Mouse (Mus musculus) heart, adult 2 months (tissue): ENCODE measurements at regions not wholly inside any gene's neighbourhood (a gene's known extent, or its start where the extent isn't known, plus 50 kb on each side); places are given as distances from the start of the nearest gene placed in this dataset.

Experiments
- DNase-seq, 2 experiments: peaks; one replicate each; pipeline ENCODE4 v3.0.0; 2021
- H3K27ac ChIP-seq: fragments of 200-600 bp; 2 replicates; pipeline ENCODE4 v1.8.1; 2022
- H3K27me3 ChIP-seq: fragments of 200-500 bp; 2 replicates; pipeline ENCODE4 v1.6.1; 2012; ENCODE audit warnings: mild to moderate bottlenecking, low read length, inconsistent platforms, mixed read lengths; ENCODE audit not compliant: control insufficient read depth, insufficient read depth
- H3K36me3 ChIP-seq: fragments of 200-500 bp; 2 replicates; pipeline ENCODE4 v1.6.1; 2012; ENCODE audit warnings: low read length, inconsistent platforms; ENCODE audit not compliant: control insufficient read depth, insufficient read depth
- H3K4me1 ChIP-seq: fragments of 200-500 bp; 2 replicates; pipeline ENCODE4 v1.6.1; 2011; ENCODE audit warnings: low read length; ENCODE audit not compliant: control insufficient read depth, insufficient read depth
- H3K4me3 ChIP-seq: fragments of 200-600 bp; 2 replicates; pipeline ENCODE4 v1.8.1; 2022
- H3K79me2 ChIP-seq: fragments of 200-500 bp; replicated peaks from 2 replicates; pipeline ENCODE4 v1.6.1; 2012; ENCODE audit warnings: mild to moderate bottlenecking, inconsistent platforms, low read length, moderate library complexity, mixed read lengths; ENCODE audit not compliant: control insufficient read depth, insufficient read depth
- H3K9ac ChIP-seq: fragments of 200-500 bp; 2 replicates; pipeline ENCODE4 v1.6.1; 2012; ENCODE audit warnings: low read depth, mild to moderate bottlenecking, control low read depth, inconsistent platforms, low read length, mixed read lengths
- CTCF ChIP-seq: fragments of 200-600 bp; IDR thresholded peaks from 2 replicates; pipeline ENCODE4 v1.8.1; 2022; ENCODE audit warnings: antibody characterized with exemption, mild to moderate bottlenecking, moderate library complexity
- EP300 ChIP-seq: fragments of 200-500 bp; IDR thresholded peaks from 2 replicates; pipeline ENCODE4 v1.6.1; 2011; ENCODE audit warnings: low read depth, low read length, control low read depth; ENCODE audit not compliant: insufficient read depth
- POLR2A ChIP-seq: fragments of 200-500 bp; IDR thresholded peaks from 2 replicates; pipeline ENCODE4 v1.6.1; 2011; ENCODE audit warnings: mild to moderate bottlenecking, low read depth, low read length, control low read depth; ENCODE audit not compliant: insufficient read depth
- WGBS: fragments of 180-500 bp; shearing (Covaris S2); methylation state at CpG from one replicate; pipeline ENCODE4 v1.1.7; 2018; 5-methylcytosine and 5-hydroxymethylcytosine counted together
- intact Hi-C: fragments of 180-260 bp; cut with DNase I; formaldehyde crosslinking; loops from one replicate; pipeline ENCODE4 v1.15.1; 2025

DNA sequence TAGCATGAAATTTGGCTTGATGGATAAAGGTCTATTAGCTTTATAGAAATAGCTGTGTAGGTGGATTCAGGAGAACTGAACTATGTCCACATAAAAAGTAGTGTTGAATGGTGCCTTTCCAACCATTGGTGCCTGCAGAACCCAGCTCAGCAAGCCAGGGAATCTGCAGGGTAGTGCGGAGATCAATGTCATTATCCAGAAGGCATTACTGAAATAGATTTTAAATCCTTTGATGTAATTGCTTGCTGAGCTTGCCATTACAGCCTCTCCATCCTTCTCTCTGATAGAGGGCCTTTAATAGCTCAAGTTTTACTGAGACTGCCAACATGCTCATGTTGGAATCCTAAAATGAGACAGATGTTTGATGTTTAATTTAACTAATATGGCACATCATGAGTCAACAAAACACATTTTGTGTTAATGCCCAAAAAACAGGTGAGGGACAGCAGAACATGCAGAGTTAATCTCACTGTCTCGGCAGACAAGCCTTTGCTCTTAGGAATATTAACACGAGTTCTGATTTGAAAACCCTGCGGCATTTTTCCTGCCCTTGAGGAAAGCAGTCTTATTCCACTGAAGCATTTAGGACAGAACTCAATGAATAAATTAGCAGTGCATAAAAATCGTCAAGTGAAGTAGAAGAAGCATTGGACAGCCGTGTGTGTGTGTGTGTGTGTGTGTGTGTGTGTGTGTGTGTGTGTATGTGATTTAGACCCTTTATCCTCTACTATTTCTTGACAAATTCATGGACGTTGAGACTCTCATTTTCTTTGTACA lies 974.5 kb downstream of the Rapgef2 start:
- H3K36me3 ChIP-seq: no peaks in the 10 kb centered on the region
- no peaks in the 10 kb centered on the region for H3K27me3 ChIP-seq
- H3K4me3 ChIP-seq: no peak overlapping the region
- no peak overlapping the region for H3K9ac ChIP-seq
- no peaks in the 10 kb centered on the region for H3K4me1 ChIP-seq
- 74% methylated on average over 7 of the region's 7 CpGs for WGBS
- no peak for TF ChIP-seq CTCF
- TF ChIP-seq POLR2A: no peak
- TF ChIP-seq EP300: no peak
- DNase-seq: no peak
- H3K27ac ChIP-seq: no peak overlapping the region
- H3K79me2 ChIP-seq: no peaks in the 10 kb centered on the region
- intact Hi-C loops: no loop called here

DNA sequence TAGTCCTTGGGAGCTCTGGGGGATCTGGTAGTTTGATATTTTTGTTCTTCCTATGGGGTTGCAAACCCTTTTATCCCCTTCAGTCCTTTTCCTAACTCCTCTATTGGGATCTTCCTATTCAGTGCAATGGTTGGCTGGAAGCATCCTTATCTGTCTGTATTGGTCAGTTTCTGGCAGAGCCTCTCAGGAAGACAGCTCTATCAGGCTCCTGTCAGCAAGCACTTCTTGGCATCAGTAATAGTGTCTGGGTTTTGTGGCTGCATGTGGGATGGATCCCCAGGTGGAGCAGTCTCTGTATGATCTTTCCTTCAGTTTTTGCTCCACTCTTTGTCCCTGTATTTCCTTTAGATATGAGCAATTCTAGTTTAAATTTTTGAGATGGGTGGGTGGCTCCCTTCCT lies 985.8 kb downstream of the Rapgef2 start:
- no peaks in the 10 kb centered on the region for H3K4me1 ChIP-seq
- no peaks in the 10 kb centered on the region for H3K36me3 ChIP-seq
- intact Hi-C loops: no loop called here
- no peak overlapping the region for H3K9ac ChIP-seq
- H3K27ac ChIP-seq: no peak overlapping the region
- no peaks in the 10 kb centered on the region for H3K27me3 ChIP-seq
- DNase-seq: no peak
- TF ChIP-seq EP300 (no peak), CTCF (no peak), POLR2A (no peak)
- no peaks in the 10 kb centered on the region for H3K79me2 ChIP-seq
- no peak overlapping the region for H3K4me3 ChIP-seq

DNA sequence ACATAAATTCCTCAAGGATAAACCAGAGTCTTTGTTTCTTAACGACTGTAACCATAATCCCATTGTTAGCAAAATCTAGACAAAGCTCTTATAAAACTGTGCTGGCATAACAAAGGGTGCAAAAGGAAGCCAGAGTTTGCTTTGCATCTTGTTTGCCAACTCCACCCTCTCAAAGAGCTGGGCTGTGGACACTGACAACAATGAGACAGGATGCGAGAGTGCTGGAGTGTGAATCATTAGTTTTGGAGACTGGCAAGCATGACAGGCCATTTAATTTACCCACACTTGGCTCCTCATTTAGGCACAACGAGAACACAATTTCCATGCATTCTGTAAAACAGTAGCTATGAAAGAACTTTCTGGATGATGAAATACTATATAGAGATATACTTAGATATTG lies 994.4 kb downstream of the Rapgef2 start:
- Histone ChIP-seq H3K79me2 (no peaks in the 10 kb centered on the region), H3K9ac (no peak overlapping the region), H3K36me3 (no peaks in the 10 kb centered on the region), H3K4me1 (no peaks in the 10 kb centered on the region; the same call in 1 of the 2 replicates), H3K4me3 (no peak overlapping the region), H3K27ac (no peak overlapping the region), H3K27me3 (no peaks in the 10 kb centered on the region)
- no peak for TF ChIP-seq POLR2A
- TF ChIP-seq CTCF: no peak
- no peak for TF ChIP-seq EP300
- 44% methylated on average over 3 of the region's 3 CpGs for WGBS
- no peak for DNase-seq
- intact Hi-C loops: no loop called here

DNA sequence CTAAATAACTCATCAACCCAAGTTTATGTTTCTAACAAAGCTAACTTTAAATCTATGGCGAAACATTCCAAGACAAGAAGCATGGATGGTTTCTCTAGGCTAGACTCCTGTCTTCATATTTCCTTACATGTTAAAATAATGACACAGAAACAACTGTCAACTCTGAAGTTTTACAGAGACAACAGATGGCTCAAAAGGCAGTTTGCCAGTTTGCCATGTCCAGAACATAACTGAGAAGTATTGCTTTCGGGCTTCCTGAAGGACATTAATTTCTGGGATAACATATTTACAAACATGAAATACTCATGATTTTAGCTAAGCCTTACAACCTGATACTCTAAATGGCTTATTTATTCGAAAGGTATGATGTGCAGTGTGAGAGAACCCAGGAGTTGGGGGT lies 1002.2 kb downstream of the Rapgef2 start:
- intact Hi-C loops: no loop called here

DNA sequence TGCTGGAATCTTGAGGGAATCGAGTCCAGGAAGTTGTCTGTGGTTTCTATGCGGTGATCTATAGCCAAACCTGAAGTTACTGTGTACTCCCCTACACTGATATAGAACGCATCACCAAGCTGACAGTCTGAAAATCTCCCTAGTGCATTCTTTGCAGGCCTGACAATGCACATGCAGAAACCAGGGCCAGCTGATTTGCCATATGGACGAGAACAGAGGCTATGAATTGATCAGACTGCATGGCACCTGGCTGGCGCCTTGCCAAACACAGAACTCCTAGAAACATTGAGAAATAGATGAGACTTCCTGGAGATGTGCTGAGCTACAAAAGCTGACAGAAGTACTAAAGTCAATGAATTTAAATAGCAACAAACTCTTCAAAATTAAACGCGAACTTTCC lies 1049.4 kb downstream of the Rapgef2 start:
- no peaks in the 10 kb centered on the region for H3K4me1 ChIP-seq
- TF ChIP-seq POLR2A: no peak
- TF ChIP-seq EP300: no peak
- intact Hi-C loops: no loop called here
- no peaks in the 10 kb centered on the region for H3K36me3 ChIP-seq
- WGBS: 72% methylated on average over 7 of the region's 7 CpGs
- DNase-seq: no peak
- H3K9ac ChIP-seq: no peak overlapping the region
- H3K27me3 ChIP-seq: no peaks in the 10 kb centered on the region
- H3K27ac ChIP-seq: no peak overlapping the region
- no peaks in the 10 kb centered on the region for H3K79me2 ChIP-seq
- no peak overlapping the region for H3K4me3 ChIP-seq

More for the DNA sequence above, 1002.2 kb downstream of the Rapgef2 start:
- Histone ChIP-seq H3K4me3 (no peak overlapping the region), H3K4me1 (no peaks in the 10 kb centered on the region), H3K36me3 (no peaks in the 10 kb centered on the region), H3K27me3 (no peaks in the 10 kb centered on the region), H3K27ac (no peak overlapping the region), H3K79me2 (no peaks in the 10 kb centered on the region), H3K9ac (no peak overlapping the region)
- no peak for DNase-seq
- 80% methylated on average over 3 of the region's 3 CpGs for WGBS
- TF ChIP-seq CTCF (no peak), EP300 (no peak), POLR2A (no peak)

DNA sequence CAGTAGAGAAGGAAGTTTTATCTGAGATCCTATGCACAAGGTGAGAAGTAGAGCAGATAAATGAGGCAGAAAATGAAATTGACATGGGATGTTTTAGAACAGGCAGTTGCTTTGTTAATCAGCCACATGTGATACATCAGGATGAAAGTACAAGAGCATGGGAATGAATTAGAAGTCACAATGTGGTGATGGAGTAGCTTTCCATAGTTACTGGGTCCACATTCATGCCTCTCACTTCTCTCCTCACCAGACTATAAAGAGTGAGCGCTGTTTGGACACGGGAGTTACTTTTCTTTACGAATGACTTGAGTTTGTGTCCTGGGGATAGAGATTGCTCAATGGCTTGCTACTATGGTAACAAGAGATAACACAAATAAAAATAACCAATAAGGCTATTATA lies 1076.6 kb downstream of the Rapgef2 start:
- TF ChIP-seq CTCF (no peak), EP300 (no peak), POLR2A (no peak)
- no peak for DNase-seq
- Histone ChIP-seq H3K36me3 (no peaks in the 10 kb centered on the region), H3K9ac (no peak overlapping the region), H3K27me3 (no peaks in the 10 kb centered on the region), H3K79me2 (no peaks in the 10 kb centered on the region), H3K4me3 (no peak overlapping the region), H3K4me1 (no peaks in the 10 kb centered on the region), H3K27ac (no peak overlapping the region)
- intact Hi-C loops: no loop called here
- 56% methylated on average over 3 of the region's 3 CpGs for WGBS
